Mouse (Mus musculus): ENCODE data around the gene Trim44. TPM values are rescaled to one million over a fixed set of nuclear protein-coding genes. Genes with fewer than 3 reads are reported as not detected.
A peak's percentile ranks its signal among the peaks of the same experiment; 100 is the strongest.

Gene Trim44
- polyA plus RNA-seq, 1 experiment = 0.30 TPM

GRCm38 (mm10) chr2:102412738-102413137 is 5.1 kb upstream of the Trim44 start:
- Histone ChIP-seq H3K36me3 (ENCODE audit: control insufficient read depth) (no peaks in the 10 kb centered on the region), H3K4me1 (ENCODE audit: control insufficient read depth) (no peaks in the 10 kb centered on the region), H3K4me3 (replicated peaks) (no peak overlapping the region), H3K27me3 (ENCODE audit: control insufficient read depth) (no peaks in the 10 kb centered on the region), H3K9me3 (ENCODE audit: control insufficient read depth, low read length) (no peaks in the 10 kb centered on the region)
- no peak for TF ChIP-seq TAL1 (IDR thresholded peaks at IDR 0.05; ENCODE audit: low read length)
- TF ChIP-seq GATA1 (IDR thresholded peaks at IDR 0.05; ENCODE audit: low read length) = no peak

- TF ChIP-seq TAL1 (IDR thresholded peaks at IDR 0.05; ENCODE audit: low read length) (no peak), GATA1 (IDR thresholded peaks at IDR 0.05; ENCODE audit: low read length) (no peak)
- H3K4me3 ChIP-seq (replicated peaks) = no peak overlapping the region
- H3K36me3 ChIP-seq (ENCODE audit: control insufficient read depth) = no peaks in the 10 kb centered on the region
- no peaks in the 10 kb centered on the region for H3K4me1 ChIP-seq (ENCODE audit: control insufficient read depth)
- no peaks in the 10 kb centered on the region for H3K27me3 ChIP-seq (ENCODE audit: control insufficient read depth)
- H3K9me3 ChIP-seq (ENCODE audit: control insufficient read depth, low read length) = no peaks in the 10 kb centered on the region
Observed at GRCm38 (mm10) chr2:102410615-102411014, 3.0 kb upstream of the Trim44 start.

- no peaks in the 10 kb centered on the region for H3K27me3 ChIP-seq (ENCODE audit: control insufficient read depth)
- H3K4me3 ChIP-seq (replicated peaks) = no peak overlapping the region
- no peaks in the 10 kb centered on the region for H3K9me3 ChIP-seq (ENCODE audit: control insufficient read depth, low read length)
- no peaks in the 10 kb centered on the region for H3K36me3 ChIP-seq (ENCODE audit: control insufficient read depth)
- TF ChIP-seq GATA1 (IDR thresholded peaks at IDR 0.05; ENCODE audit: low read length) (no peak), TAL1 (IDR thresholded peaks at IDR 0.05; ENCODE audit: low read length) (no peak)
- H3K4me1 ChIP-seq (ENCODE audit: control insufficient read depth) = no peaks in the 10 kb centered on the region
Observed at GRCm38 (mm10) chr2:102409741-102410140, 2.1 kb upstream of the Trim44 start.

- Histone ChIP-seq H3K9me3 (ENCODE audit: control insufficient read depth, low read length) (no peaks in the 10 kb centered on the region), H3K27me3 (ENCODE audit: control insufficient read depth) (no peaks in the 10 kb centered on the region; the same call in none of the 2 replicates), H3K36me3 (ENCODE audit: control insufficient read depth) (no peaks in the 10 kb centered on the region), H3K4me3 (replicated peaks) (no peak overlapping the region), H3K4me1 (ENCODE audit: control insufficient read depth) (no peaks in the 10 kb centered on the region)
- no peak for TF ChIP-seq TAL1 (IDR thresholded peaks at IDR 0.05; ENCODE audit: low read length)
- TF ChIP-seq GATA1 (IDR thresholded peaks at IDR 0.05; ENCODE audit: low read length) = no peak
Observed at GRCm38 (mm10) chr2:102406324-102407304, 1.0 kb downstream of the Trim44 start.

GRCm38 (mm10) chr2:102403982-102404381 is 3.6 kb downstream of the Trim44 start:
- peaks cover 8% of the 10 kb centered on the region; the same call in 1 of the 2 replicates for H3K9me3 ChIP-seq (ENCODE audit: control insufficient read depth, low read length)
- peaks cover 14% of the 10 kb centered on the region for H3K27me3 ChIP-seq (ENCODE audit: control insufficient read depth)
- H3K4me3 ChIP-seq (replicated peaks) = no peak overlapping the region
- TF ChIP-seq GATA1 (IDR thresholded peaks at IDR 0.05; ENCODE audit: low read length) (no peak), TAL1 (IDR thresholded peaks at IDR 0.05; ENCODE audit: low read length) (no peak)
- H3K4me1 ChIP-seq (ENCODE audit: control insufficient read depth) = peaks cover 25% of the 10 kb centered on the region
- H3K36me3 ChIP-seq (ENCODE audit: control insufficient read depth) = peaks cover 3% of the 10 kb centered on the region

- H3K4me1 ChIP-seq (ENCODE audit: control insufficient read depth) = peaks cover 25% of the 10 kb centered on the region
- H3K4me3 ChIP-seq (replicated peaks) = no peak overlapping the region
- no peak for TF ChIP-seq GATA1 (IDR thresholded peaks at IDR 0.05; ENCODE audit: low read length)
- no peak for TF ChIP-seq TAL1 (IDR thresholded peaks at IDR 0.05; ENCODE audit: low read length)
- peaks cover 14% of the 10 kb centered on the region for H3K27me3 ChIP-seq (ENCODE audit: control insufficient read depth)
- peaks cover 3% of the 10 kb centered on the region for H3K36me3 ChIP-seq (ENCODE audit: control insufficient read depth)
- peaks cover 8% of the 10 kb centered on the region; the same call in 1 of the 2 replicates for H3K9me3 ChIP-seq (ENCODE audit: control insufficient read depth, low read length)
Observed at GRCm38 (mm10) chr2:102403306-102403705, 4.3 kb downstream of the Trim44 start.

GRCm38 (mm10) chr2:102401352-102401692 is 6.3 kb downstream of the Trim44 start:
- H3K36me3 ChIP-seq (ENCODE audit: control insufficient read depth) = peaks cover 3% of the 10 kb centered on the region
- peaks cover 31% of the 10 kb centered on the region for H3K4me1 ChIP-seq (ENCODE audit: control insufficient read depth)
- no peak for TF ChIP-seq TAL1 (IDR thresholded peaks at IDR 0.05; ENCODE audit: low read length)
- TF ChIP-seq GATA1 (IDR thresholded peaks at IDR 0.05; ENCODE audit: low read length) = no peak
- peak overlapping the region; percentile 71 for H3K4me3 ChIP-seq (replicated peaks)
- H3K27me3 ChIP-seq (ENCODE audit: control insufficient read depth) = peaks cover 14% of the 10 kb centered on the region
- H3K9me3 ChIP-seq (ENCODE audit: control insufficient read depth, low read length) = peaks cover 8% of the 10 kb centered on the region; the same call in 1 of the 2 replicates

- Histone ChIP-seq H3K4me3 (replicated peaks) (peak overlapping the region; percentile 71), H3K36me3 (ENCODE audit: control insufficient read depth) (peaks cover 3% of the 10 kb centered on the region), H3K27me3 (ENCODE audit: control insufficient read depth) (peaks cover 14% of the 10 kb centered on the region), H3K9me3 (ENCODE audit: control insufficient read depth, low read length) (peaks cover 8% of the 10 kb centered on the region; the same call in 1 of the 2 replicates), H3K4me1 (ENCODE audit: control insufficient read depth) (peaks cover 31% of the 10 kb centered on the region)
- TF ChIP-seq TAL1 (IDR thresholded peaks at IDR 0.05; ENCODE audit: low read length) (no peak), GATA1 (IDR thresholded peaks at IDR 0.05; ENCODE audit: low read length) (no peak)
Observed at GRCm38 (mm10) chr2:102400605-102401351, 6.8 kb downstream of the Trim44 start.

Data from erythroblast, embryonic 14.5 days (primary cell).